Mouse (Mus musculus) layer of hippocampus, postnatal 10 days (tissue): ENCODE data around the gene Gm7697. TPM values are rescaled to one million over a fixed set of nuclear protein-coding genes. Genes with fewer than 3 reads are reported as not detected.
"Not testable (repeated sequence)": the region's sequence is repeated elsewhere in the genome, so short reads cannot be mapped to it uniquely, and the experiment has no call there.

Experiments
- DNase-seq, 2 experiments: peaks; one replicate each; pipeline ENCODE4 v3.0.0; 2021; ENCODE audit warnings: low spot score in 2 of 2
- long read RNA-seq: library from polyadenylated mRNA; stranded (forward); transcript quantifications from one replicate; pipeline ENCODE4 v2.0.0, GENCODE M21; 2023
- total RNA-seq, 2 experiments: library from RNA; stranded (reverse); gene quantifications; 2 replicates each; pipeline ENCODE4 v1.2.3; 2021

Gene Gm7697
- total RNA-seq = not detected
- long read RNA-seq = 0 reads

GRCm38 (mm10) chr8:69522876-69523275, at the start of gene Gm7697:
Gene Gm7697 (minus strand): TSS chr8:69522976.
- DNase-seq = not testable (repeated sequence)

GRCm38 (mm10) chr8:69551249-69551648, 28.5 kb upstream of the Gm7697 start:
- not testable (repeated sequence) for DNase-seq

DNA sequence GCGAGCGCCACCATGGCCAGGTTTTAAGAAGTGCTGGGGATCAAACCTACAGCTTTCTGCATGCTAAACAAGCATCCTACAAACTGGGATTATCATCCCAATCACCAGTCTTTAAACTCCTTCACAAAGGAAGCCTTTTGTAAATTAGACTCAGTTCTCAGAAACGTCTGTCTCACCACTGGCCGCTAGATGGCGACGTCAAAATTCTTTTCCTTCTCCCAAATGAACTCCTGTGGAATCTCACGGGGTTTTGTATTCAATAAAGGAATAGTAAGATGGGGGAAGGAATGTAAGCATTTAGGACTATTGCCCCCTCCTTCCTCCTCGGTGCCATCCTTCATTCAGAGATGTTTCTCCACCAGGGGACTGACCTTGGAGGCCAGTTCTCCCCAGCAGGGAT, 26.8 kb upstream of the Gm7697 start:
- DNase-seq = peak; percentile 78 to 82

GRCm38 (mm10) chr8:69548114-69548513, 25.3 kb upstream of the Gm7697 start:
- not testable (repeated sequence) for DNase-seq

DNA sequence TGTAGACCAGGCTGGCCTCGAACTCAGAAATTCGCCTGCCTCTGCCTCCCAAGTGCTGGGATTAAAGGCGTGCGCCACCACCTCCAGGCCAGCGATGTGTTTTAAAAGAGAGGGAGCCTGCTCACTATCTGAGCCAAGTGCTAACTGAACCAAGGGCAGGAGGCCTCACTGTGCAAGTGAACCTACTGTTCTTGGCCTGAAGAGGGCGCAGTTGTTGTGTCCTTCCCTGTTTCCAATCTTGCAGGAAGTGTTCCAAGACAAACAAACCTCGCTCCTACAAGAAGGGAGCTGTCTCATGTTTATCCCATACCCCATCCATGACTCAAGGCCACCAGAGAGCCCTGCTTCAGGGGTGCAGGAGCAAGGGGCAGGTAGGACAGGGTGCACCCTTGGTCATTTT, 24.4 kb upstream of the Gm7697 start:
- not testable (repeated sequence) for DNase-seq

DNA sequence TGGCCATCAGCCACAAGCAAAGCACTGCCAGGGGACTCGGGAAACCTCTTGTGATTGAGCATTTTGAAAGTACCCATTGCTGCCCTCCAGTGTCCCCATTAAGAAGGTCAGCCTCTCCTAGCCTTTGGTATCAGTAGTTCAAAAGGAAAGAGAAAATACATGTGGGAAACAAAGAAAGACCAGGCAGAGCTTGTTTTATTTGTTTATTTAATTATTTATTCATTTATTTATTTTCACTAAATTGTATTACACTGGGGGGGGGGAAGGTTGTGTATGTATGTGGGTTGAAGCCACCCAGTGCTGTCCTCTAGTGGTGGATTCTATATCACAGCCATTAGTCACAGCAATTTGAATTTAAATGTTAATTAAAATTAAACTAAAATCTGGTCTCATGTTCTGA, 22.2 kb upstream of the Gm7697 start:
- DNase-seq = not testable (repeated sequence)

GRCm38 (mm10) chr8:69544511-69544910, 21.7 kb upstream of the Gm7697 start:
- DNase-seq = peak; percentile 40 to 49

GRCm38 (mm10) chr8:69543984-69544383, 21.2 kb upstream of the Gm7697 start:
- DNase-seq = not testable (repeated sequence)

DNA sequence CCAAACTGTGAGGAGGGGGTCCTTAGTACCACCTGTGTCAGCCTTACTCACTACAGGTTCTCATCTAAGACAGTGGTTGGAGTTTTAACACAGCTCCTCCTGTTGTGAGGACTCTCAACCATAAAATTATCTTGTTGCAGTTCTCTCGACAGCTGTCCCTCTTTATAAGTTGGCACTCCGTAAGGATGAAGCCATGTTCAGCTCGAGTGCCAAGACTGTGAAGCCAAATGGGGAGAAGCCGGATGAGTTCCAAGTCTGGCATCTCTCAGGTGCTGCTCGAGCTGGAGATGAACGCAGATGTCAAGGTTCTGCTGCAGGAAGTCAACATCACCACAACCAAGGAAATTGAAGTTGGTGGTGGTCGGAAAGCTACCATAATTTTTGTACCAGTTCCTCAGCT, 18.0 kb upstream of the Gm7697 start:
- not testable (repeated sequence) for DNase-seq

- DNase-seq = not testable (repeated sequence)
Measured at GRCm38 (mm10) chr8:69540331-69540730, 17.6 kb upstream of the Gm7697 start.

DNA sequence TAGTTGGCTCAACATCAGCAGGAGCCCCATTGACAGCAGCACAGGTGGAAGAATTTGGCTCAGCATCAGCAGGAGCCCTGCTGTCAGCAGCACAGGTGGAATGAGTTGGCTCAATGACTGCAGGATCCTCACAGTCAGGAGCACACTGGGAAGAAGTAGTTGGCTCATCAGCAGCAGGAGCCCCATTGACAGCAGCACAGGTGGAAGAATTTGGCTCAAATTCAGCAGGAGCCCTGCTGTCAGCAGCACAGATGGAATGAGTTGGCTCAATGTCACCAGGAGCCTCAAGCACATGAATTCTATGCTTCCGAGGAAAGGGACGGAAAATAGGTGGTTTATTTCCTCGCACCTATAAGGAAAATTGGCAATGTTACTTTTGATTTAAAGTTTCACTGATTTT, 47.8 kb downstream of the Gm7697 start:
- not testable (repeated sequence) for DNase-seq

GRCm38 (mm10) chr8:69453465-69453864, 69.3 kb downstream of the Gm7697 start, which contains the start of gene Gm9495:
Gene Gm9495 (minus strand): TSS chr8:69453565.
- not testable (repeated sequence) for DNase-seq

Other genes starting within 250 kb of the Gm7697 start
- not detected for gene Gm9495, start 69.4 kb downstream of the Gm7697 start, total RNA-seq
- 10 to 100 TPM; 17.1 to 17.6 TPM for gene Zfp868, start 102.6 kb upstream of the Gm7697 start, total RNA-seq
- gene Zfp964, start 131.5 kb upstream of the Gm7697 start, total RNA-seq = 1 to 10 TPM; 3.4 to 3.7 TPM
- gene Zfp869, start 187.7 kb upstream of the Gm7697 start, total RNA-seq = 10 to 100 TPM; 17.1 to 20.0 TPM
- 1 to 10 TPM; 4.7 to 6.7 TPM for gene Zfp963, start 227.0 kb upstream of the Gm7697 start, total RNA-seq